Mouse (Mus musculus) limb, embryonic 12.5 days (tissue): ENCODE measurements around the gene Dynlt1f. TPM values are rescaled to one million over a fixed set of nuclear protein-coding genes. Genes with fewer than 3 reads are reported as not detected.

Experiments used
- polyA plus RNA-seq: library from polyadenylated mRNA; unstranded; fragments of >200 nt; fragmentation: Nextera tagmentation; extraction: Ambion mirVana; gene quantifications from 2 replicates; pipeline ENCODE4 v1.2.1, GENCODE M21; 2016

Dynlt1f gene
- polyA plus RNA-seq, 1 experiment from 2014 or later, result 326 TPM

Other genes starting within 250 kb of the Dynlt1f start
- 528 and 536 TPM in 2 replicates for gene Dynlt1b, start 225.8 kb downstream of the Dynlt1f start, polyA plus RNA-seq
- 56.5 and 62.0 TPM in 2 replicates for gene Dynlt1c, start 54.2 kb downstream of the Dynlt1f start, polyA plus RNA-seq
- gene Sytl3, start 3.2 kb upstream of the Dynlt1f start, polyA plus RNA-seq, result not detected in 2 replicates
- 40.1 and 46.9 TPM in 2 replicates for gene Ezr, start 126.9 kb upstream of the Dynlt1f start, polyA plus RNA-seq